Mouse (Mus musculus) liver, adult 2 months (tissue): ENCODE data around the gene Hoxc5.

Source experiments
- CTCF ChIP-seq: fragments of 200-500 bp; IDR thresholded peaks from 2 replicates; pipeline ENCODE4 v1.5.1; 2011; ENCODE audit warnings: low read depth, low read length, control low read depth
- POLR2A ChIP-seq: fragments of 200-500 bp; IDR thresholded peaks from 2 replicates; pipeline ENCODE4 v1.6.1; 2011; ENCODE audit warnings: low read length, control low read depth; ENCODE audit not compliant: insufficient read depth; ENCODE audit errors: extremely low read depth

DNA sequence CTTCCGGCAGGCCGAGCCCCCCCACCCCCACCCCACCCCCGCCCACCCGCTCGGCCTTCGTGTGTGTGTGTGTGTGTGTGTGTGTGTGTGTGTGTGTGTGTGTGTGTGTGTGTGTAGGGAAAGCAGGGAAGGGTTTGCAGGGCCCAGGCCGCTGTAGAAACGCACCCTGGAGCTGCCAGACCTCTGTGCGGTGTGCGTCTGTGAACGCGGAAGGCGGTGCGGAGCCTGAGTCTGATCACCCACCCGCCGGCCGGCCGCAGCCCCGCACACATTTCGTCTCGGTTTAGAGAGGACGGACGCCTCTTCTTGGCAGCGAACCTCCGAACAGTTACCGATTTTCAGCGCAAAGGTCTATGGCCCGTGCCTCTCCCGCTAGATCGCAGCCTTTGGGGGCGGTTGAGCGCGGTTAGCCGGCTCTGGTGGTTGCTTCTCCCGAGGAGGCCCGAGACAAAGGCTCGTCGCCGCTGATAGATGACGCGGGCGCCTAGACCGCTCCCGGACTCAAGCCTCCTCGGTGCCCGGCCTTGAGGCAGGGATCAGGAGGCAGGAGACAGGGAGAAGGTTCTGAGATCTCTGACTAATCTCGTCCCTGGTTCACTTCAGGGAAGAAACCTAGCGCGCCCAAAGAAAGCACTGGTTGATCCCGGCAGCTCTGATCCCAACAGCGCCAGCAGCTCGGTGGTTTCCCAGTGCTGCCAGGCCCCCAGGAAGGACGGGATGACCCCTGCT is 24.3 kb upstream of the Hoxc5 start:
- no peak for TF ChIP-seq CTCF
- TF ChIP-seq POLR2A, result no peak
